Mouse (Mus musculus): ENCODE results near the gene Olfr1082.
"Not testable (repeated sequence)": the region's sequence is repeated elsewhere in the genome, so short reads cannot be mapped to it uniquely, and the experiment has no call there.

The Olfr1082 gene

DNA sequence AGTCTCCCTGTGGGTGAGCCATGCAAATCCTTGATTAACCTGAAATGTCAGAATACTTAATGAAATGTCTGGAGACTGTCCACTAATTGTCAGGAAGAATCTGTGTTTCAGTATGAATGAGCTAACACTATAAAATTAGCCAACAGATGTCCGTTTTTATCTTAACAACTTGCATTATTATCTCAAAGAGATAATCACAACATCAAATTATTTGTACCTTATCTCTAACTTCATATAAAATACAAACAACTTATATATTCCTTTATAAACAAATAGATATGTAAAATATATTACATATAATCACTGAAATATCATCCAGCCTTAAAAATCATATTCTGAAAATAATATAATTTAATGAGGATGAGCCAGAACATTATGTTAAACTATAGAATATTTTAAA lies at the start of gene Olfr1082:
Gene Olfr1082, minus strand, starts transcription at position 101 of the 400 bp plus-strand sequence.
- DNase-seq (ENCODE audit: inconsistent age in 2 of 2, low spot score in 1 of 2), result not testable (repeated sequence)

DNA sequence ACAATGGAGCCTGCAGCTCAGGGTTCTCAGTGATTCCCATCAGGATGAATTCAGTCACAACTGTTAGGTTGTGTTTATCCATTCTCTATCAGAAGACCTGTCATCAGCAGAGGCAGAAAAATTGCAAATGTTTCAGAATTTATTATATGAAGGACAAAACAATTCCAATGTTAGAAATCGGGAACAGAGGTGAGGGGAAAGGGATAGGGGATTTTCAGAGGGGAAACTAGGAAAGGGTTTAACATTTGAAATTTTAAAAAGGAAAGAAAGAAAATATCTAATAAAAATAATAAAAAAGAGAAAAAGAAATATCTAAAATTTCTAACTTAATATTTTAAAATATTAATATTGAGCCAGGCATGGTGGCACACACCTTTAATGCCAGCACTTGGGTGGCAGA lies 40.9 kb upstream of the Olfr1082 start, which contains the start of gene Olfr1084:
Gene Olfr1084, minus strand, starts transcription at position 101 of the 400 bp plus-strand sequence.
- DNase-seq (ENCODE audit: inconsistent age in 2 of 2, low spot score in 1 of 2), result not testable (repeated sequence)

DNA sequence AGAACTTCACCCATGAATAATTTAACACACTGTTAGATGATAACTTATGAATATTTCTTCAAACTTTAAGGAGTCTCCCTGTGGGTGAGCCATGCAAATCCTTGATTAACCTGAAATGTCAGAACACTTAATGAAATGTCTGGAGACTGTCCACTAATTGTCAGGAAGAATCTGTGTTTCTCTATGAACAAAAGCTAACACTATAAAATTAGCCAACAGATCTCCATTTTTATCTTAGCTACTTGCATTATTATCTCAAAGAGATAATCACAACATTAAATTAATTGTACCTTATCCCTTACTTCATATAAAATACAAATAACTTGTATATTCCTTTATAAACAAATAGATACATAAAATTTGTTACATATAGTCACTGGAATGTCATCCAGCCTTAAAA lies 40.6 kb downstream of the Olfr1082 start, which contains the start of gene Olfr1080:
Gene Olfr1080, minus strand, starts transcription at position 101 of the 400 bp plus-strand sequence.
- not testable (repeated sequence) for DNase-seq (ENCODE audit: inconsistent age in 2 of 2, low spot score in 1 of 2)

Data from adrenal gland, adult (tissue).